Mouse (Mus musculus) stomach, postnatal 0 days (tissue): ENCODE data around the gene Qprt.

Source experiments
- CTCF ChIP-seq: IDR thresholded peaks from 2 replicates; pipeline ENCODE4 v1.5.1; 2016; ENCODE audit warnings: antibody characterized with exemption, low read depth, mild to moderate bottlenecking, moderate library complexity
- EP300 ChIP-seq: optimal IDR thresholded peaks from 2 replicates; pipeline ENCODE3; 2016; ENCODE audit warnings: antibody characterized with exemption

DNA sequence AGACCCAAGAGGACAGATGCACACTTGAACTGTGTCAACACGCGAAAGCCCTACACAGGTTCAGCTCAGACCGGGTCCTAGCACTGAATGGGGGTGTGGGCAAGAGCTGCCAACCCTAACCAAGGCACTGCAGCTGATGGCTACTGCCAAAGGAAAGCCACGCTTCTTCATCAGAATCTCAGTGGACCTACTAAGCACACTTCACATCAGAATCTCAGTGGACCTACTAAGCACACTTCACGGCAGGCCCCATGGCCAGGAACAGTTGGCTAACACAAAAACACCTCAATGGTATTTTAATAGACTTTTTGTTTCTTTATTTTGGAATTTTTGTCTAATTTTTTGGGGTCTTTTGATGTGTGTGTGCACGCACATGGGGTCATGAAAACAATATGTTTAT lies 30.4 kb upstream of the Qprt start:
- TF ChIP-seq CTCF (no peak), EP300 (no peak)
